Mouse (Mus musculus): ENCODE measurements around the gene Ahdc1. TPM values are rescaled to one million over a fixed set of nuclear protein-coding genes. Genes with fewer than 3 reads are reported as not detected.

Gene Ahdc1
- 7.4 and 10.1 TPM in 2 replicates for polyA plus RNA-seq (2015; fragmentation: Nextera tagmentation; extraction: Ambion mirVana)

- ATAC-seq (replicated peaks; ENCODE audit: low FRiP score): peak; percentile 75
- under 1% methylated on average over 66 of the region's 66 CpGs for WGBS
- peak within 1 kb of the TSS; percentile 97 for H3K9ac ChIP-seq
- H3K4me2 ChIP-seq: peak within 1 kb of the TSS; percentile 66
- peak within 1 kb of the TSS; percentile 99 for H3K4me3 ChIP-seq (replicated peaks)
- H3K9me3 ChIP-seq (replicated peaks): no peaks in the 10 kb centered on the region
- no peaks in the 10 kb centered on the region for H3K36me3 ChIP-seq
- H3K27me3 ChIP-seq: peaks cover 12% of the 10 kb centered on the region
- H3K27ac ChIP-seq: peak within 1 kb of the TSS; percentile 98
- H3K4me1 ChIP-seq: peaks cover 68% of the 10 kb centered on the region
These were observed at the start of gene Ahdc1 for GRCm38 (mm10) chr4:133011028-133011820. Gene Ahdc1, plus strand, starts transcription at chr4:133011260.

GRCm38 (mm10) chr4:132961866-132962265 is 49.2 kb upstream of the Ahdc1 start:
- Histone ChIP-seq H3K27me3 (no peaks in the 10 kb centered on the region), H3K27ac (no peak overlapping the region), H3K9me3 (replicated peaks) (no peaks in the 10 kb centered on the region), H3K4me3 (replicated peaks) (no peak overlapping the region), H3K36me3 (no peaks in the 10 kb centered on the region), H3K4me2 (no peak overlapping the region), H3K9ac (no peak overlapping the region), H3K4me1 (peaks cover 34% of the 10 kb centered on the region)
- no peak for ATAC-seq (replicated peaks; ENCODE audit: low FRiP score)
- WGBS: 77% methylated on average over 5 of the region's 5 CpGs

- WGBS: 94% methylated on average over 4 of the region's 4 CpGs
- ATAC-seq (replicated peaks; ENCODE audit: low FRiP score): no peak
These were observed 48.4 kb upstream of the Ahdc1 start for GRCm38 (mm10) chr4:132962628-132963027.

GRCm38 (mm10) chr4:132963436-132963835 is 47.6 kb upstream of the Ahdc1 start:
- no peak overlapping the region for H3K9ac ChIP-seq
- no peak overlapping the region for H3K27ac ChIP-seq
- H3K4me3 ChIP-seq (replicated peaks): no peak overlapping the region
- no peak for ATAC-seq (replicated peaks; ENCODE audit: low FRiP score)
- 13% methylated on average over 2 of the region's 2 CpGs for WGBS
- H3K36me3 ChIP-seq: no peaks in the 10 kb centered on the region
- H3K9me3 ChIP-seq (replicated peaks): no peaks in the 10 kb centered on the region
- no peak overlapping the region for H3K4me2 ChIP-seq
- H3K4me1 ChIP-seq: peaks cover 33% of the 10 kb centered on the region
- H3K27me3 ChIP-seq: no peaks in the 10 kb centered on the region

More at GRCm38 (mm10) chr4:132962628-132963027, 48.4 kb upstream of the Ahdc1 start:
- H3K36me3 ChIP-seq: no peaks in the 10 kb centered on the region
- no peak overlapping the region for H3K4me3 ChIP-seq (replicated peaks)
- H3K27me3 ChIP-seq: no peaks in the 10 kb centered on the region
- no peak overlapping the region for H3K4me2 ChIP-seq
- peaks cover 34% of the 10 kb centered on the region for H3K4me1 ChIP-seq
- H3K27ac ChIP-seq: no peak overlapping the region
- no peaks in the 10 kb centered on the region for H3K9me3 ChIP-seq (replicated peaks)
- H3K9ac ChIP-seq: no peak overlapping the region

- H3K9ac ChIP-seq: no peak overlapping the region
- 51% methylated on average over 3 of the region's 3 CpGs for WGBS
- H3K4me3 ChIP-seq (replicated peaks): no peak overlapping the region
- H3K9me3 ChIP-seq (replicated peaks): no peaks in the 10 kb centered on the region
- peaks cover 27% of the 10 kb centered on the region for H3K4me1 ChIP-seq
- no peak overlapping the region for H3K4me2 ChIP-seq
- H3K27me3 ChIP-seq: no peaks in the 10 kb centered on the region
- no peak overlapping the region for H3K27ac ChIP-seq
- H3K36me3 ChIP-seq: no peaks in the 10 kb centered on the region
- ATAC-seq (replicated peaks; ENCODE audit: low FRiP score): no peak
These were observed 47.0 kb upstream of the Ahdc1 start for GRCm38 (mm10) chr4:132964064-132964463.

- Histone ChIP-seq H3K4me1 (peaks cover 22% of the 10 kb centered on the region), H3K9ac (no peak overlapping the region), H3K4me3 (replicated peaks) (no peak overlapping the region), H3K27me3 (no peaks in the 10 kb centered on the region), H3K27ac (no peak overlapping the region), H3K9me3 (replicated peaks) (no peaks in the 10 kb centered on the region), H3K36me3 (no peaks in the 10 kb centered on the region), H3K4me2 (no peak overlapping the region)
- no peak for ATAC-seq (replicated peaks; ENCODE audit: low FRiP score)
- WGBS: 55% methylated on average over 5 of the region's 5 CpGs
These were observed 46.6 kb upstream of the Ahdc1 start for GRCm38 (mm10) chr4:132964473-132964872.

- Histone ChIP-seq H3K4me1 (peaks cover 8% of the 10 kb centered on the region; the same call in 1 of the 2 replicates), H3K27me3 (peaks cover 4% of the 10 kb centered on the region), H3K4me2 (no peak overlapping the region), H3K4me3 (replicated peaks) (no peak overlapping the region), H3K9ac (no peak overlapping the region), H3K36me3 (no peaks in the 10 kb centered on the region), H3K9me3 (replicated peaks) (no peaks in the 10 kb centered on the region), H3K27ac (no peak overlapping the region)
- 48% methylated on average over 6 of the region's 6 CpGs for WGBS
- ATAC-seq (replicated peaks; ENCODE audit: low FRiP score): no peak
These were observed 42.7 kb upstream of the Ahdc1 start for GRCm38 (mm10) chr4:132968105-132968938.

- Histone ChIP-seq H3K4me1 (peaks cover 33% of the 10 kb centered on the region), H3K4me2 (no peak overlapping the region), H3K9me3 (replicated peaks) (no peaks in the 10 kb centered on the region), H3K27ac (no peak overlapping the region), H3K36me3 (no peaks in the 10 kb centered on the region), H3K4me3 (replicated peaks) (no peak overlapping the region), H3K27me3 (peaks cover 33% of the 10 kb centered on the region), H3K9ac (no peak overlapping the region)
- no peak for ATAC-seq (replicated peaks; ENCODE audit: low FRiP score)
- 72% methylated on average over 6 of the region's 6 CpGs for WGBS
These were observed 39.5 kb upstream of the Ahdc1 start for GRCm38 (mm10) chr4:132971601-132972000.

GRCm38 (mm10) chr4:132972101-132972500 is 39.0 kb upstream of the Ahdc1 start:
- no peak overlapping the region for H3K4me2 ChIP-seq
- ATAC-seq (replicated peaks; ENCODE audit: low FRiP score): no peak
- H3K4me3 ChIP-seq (replicated peaks): no peak overlapping the region
- 60% methylated on average over 3 of the region's 3 CpGs for WGBS
- no peaks in the 10 kb centered on the region for H3K9me3 ChIP-seq (replicated peaks)
- no peak overlapping the region for H3K27ac ChIP-seq
- H3K4me1 ChIP-seq: peaks cover 38% of the 10 kb centered on the region
- no peak overlapping the region for H3K9ac ChIP-seq
- H3K27me3 ChIP-seq: peaks cover 37% of the 10 kb centered on the region
- H3K36me3 ChIP-seq: no peaks in the 10 kb centered on the region

- H3K27me3 ChIP-seq: peaks cover 37% of the 10 kb centered on the region
- H3K4me1 ChIP-seq: peaks cover 42% of the 10 kb centered on the region
- 57% methylated on average over 2 of the region's 2 CpGs for WGBS
- ATAC-seq (replicated peaks; ENCODE audit: low FRiP score): no peak
- H3K4me3 ChIP-seq (replicated peaks): no peak overlapping the region
- no peak overlapping the region for H3K9ac ChIP-seq
- H3K9me3 ChIP-seq (replicated peaks): no peaks in the 10 kb centered on the region
- H3K27ac ChIP-seq: no peak overlapping the region
- H3K4me2 ChIP-seq: no peak overlapping the region
- no peaks in the 10 kb centered on the region for H3K36me3 ChIP-seq
These were observed 38.5 kb upstream of the Ahdc1 start for GRCm38 (mm10) chr4:132972556-132972955.

GRCm38 (mm10) chr4:132973186-132973585 is 37.9 kb upstream of the Ahdc1 start:
- WGBS: 45% methylated on average over 8 of the region's 8 CpGs
- peaks cover 37% of the 10 kb centered on the region for H3K27me3 ChIP-seq
- no peak overlapping the region for H3K9ac ChIP-seq
- peaks cover 45% of the 10 kb centered on the region for H3K4me1 ChIP-seq
- H3K9me3 ChIP-seq (replicated peaks): no peaks in the 10 kb centered on the region
- H3K4me3 ChIP-seq (replicated peaks): no peak overlapping the region
- no peak overlapping the region for H3K27ac ChIP-seq
- H3K4me2 ChIP-seq: no peak overlapping the region
- ATAC-seq (replicated peaks; ENCODE audit: low FRiP score): no peak
- H3K36me3 ChIP-seq: no peaks in the 10 kb centered on the region

- Histone ChIP-seq H3K4me2 (peak within 1 kb of the TSS; percentile 54), H3K9me3 (replicated peaks) (no peaks in the 10 kb centered on the region), H3K27me3 (peaks cover 37% of the 10 kb centered on the region), H3K4me3 (replicated peaks) (peak within 1 kb of the TSS; percentile 28), H3K4me1 (peaks cover 45% of the 10 kb centered on the region), H3K36me3 (no peaks in the 10 kb centered on the region), H3K27ac (peak within 1 kb of the TSS; percentile 51; the same call in 1 of the 2 replicates), H3K9ac (0 out of 2 replicates have a peak within 1 kb of the TSS, but pooled peaks have one; percentile 23)
- 14% methylated on average over 21 of the region's 21 CpGs for WGBS
- ATAC-seq (replicated peaks; ENCODE audit: low FRiP score): no peak
These were observed 37.2 kb upstream of the Ahdc1 start, which contains the start of gene Fgr for GRCm38 (mm10) chr4:132973814-132974398. Gene Fgr, plus strand, starts transcription at chr4:132974095.

Measured in kidney, embryonic 15.5 days (tissue).